Mouse (Mus musculus): ENCODE results near the gene Lpp. TPM values are rescaled to one million over a fixed set of nuclear protein-coding genes. Genes with fewer than 3 reads are reported as not detected.

Lpp gene
- polyA plus RNA-seq, 1 experiment = 10.5 TPM

GRCm38 (mm10) chr16:24948091-24948690 is 554.9 kb downstream of the Lpp start:
- Histone ChIP-seq H3K4me3 (ENCODE audit: insufficient read depth, low read length) (no peak overlapping the region), H3K4me1 (ENCODE audit: control insufficient read depth, insufficient read depth, low read length) (peaks cover 34% of the 10 kb centered on the region), H3K27ac (ENCODE audit: insufficient read depth, low read depth, low read length) (no peak overlapping the region)
- TF ChIP-seq CTCF (IDR thresholded peaks at IDR 0.05; ENCODE audit: low read depth, low read length) = no peak
- TF ChIP-seq POLR2A (IDR thresholded peaks at IDR 0.05; ENCODE audit: borderline replicate concordance, low read depth, low read length) = no peak

GRCm38 (mm10) chr16:24949265-24949664 is 556.0 kb downstream of the Lpp start:
- peaks cover 27% of the 10 kb centered on the region for H3K4me1 ChIP-seq (ENCODE audit: control insufficient read depth, insufficient read depth, low read length)
- TF ChIP-seq POLR2A (IDR thresholded peaks at IDR 0.05; ENCODE audit: borderline replicate concordance, low read depth, low read length) (no peak), CTCF (IDR thresholded peaks at IDR 0.05; ENCODE audit: low read depth, low read length) (no peak)
- no peak overlapping the region for H3K27ac ChIP-seq (ENCODE audit: insufficient read depth, low read depth, low read length)
- no peak overlapping the region for H3K4me3 ChIP-seq (ENCODE audit: insufficient read depth, low read length)

- Histone ChIP-seq H3K4me1 (ENCODE audit: control insufficient read depth, insufficient read depth, low read length) (peaks cover 18% of the 10 kb centered on the region), H3K4me3 (ENCODE audit: insufficient read depth, low read length) (no peak overlapping the region), H3K27ac (ENCODE audit: insufficient read depth, low read depth, low read length) (no peak overlapping the region)
- TF ChIP-seq CTCF (IDR thresholded peaks at IDR 0.05; ENCODE audit: low read depth, low read length) (no peak), POLR2A (IDR thresholded peaks at IDR 0.05; ENCODE audit: borderline replicate concordance, low read depth, low read length) (no peak)
Observed at GRCm38 (mm10) chr16:24950112-24950743, 556.9 kb downstream of the Lpp start.

GRCm38 (mm10) chr16:24951909-24952308 is 558.6 kb downstream of the Lpp start:
- peaks cover 13% of the 10 kb centered on the region for H3K4me1 ChIP-seq (ENCODE audit: control insufficient read depth, insufficient read depth, low read length)
- H3K27ac ChIP-seq (ENCODE audit: insufficient read depth, low read depth, low read length) = no peak overlapping the region
- no peak overlapping the region for H3K4me3 ChIP-seq (ENCODE audit: insufficient read depth, low read length)
- no peak for TF ChIP-seq POLR2A (IDR thresholded peaks at IDR 0.05; ENCODE audit: borderline replicate concordance, low read depth, low read length)
- no peak for TF ChIP-seq CTCF (IDR thresholded peaks at IDR 0.05; ENCODE audit: low read depth, low read length)

GRCm38 (mm10) chr16:24955054-24955453 is 561.7 kb downstream of the Lpp start:
- no peak overlapping the region for H3K27ac ChIP-seq (ENCODE audit: insufficient read depth, low read depth, low read length)
- peaks cover 11% of the 10 kb centered on the region for H3K4me1 ChIP-seq (ENCODE audit: control insufficient read depth, insufficient read depth, low read length)
- TF ChIP-seq POLR2A (IDR thresholded peaks at IDR 0.05; ENCODE audit: borderline replicate concordance, low read depth, low read length) = no peak
- no peak for TF ChIP-seq CTCF (IDR thresholded peaks at IDR 0.05; ENCODE audit: low read depth, low read length)
- H3K4me3 ChIP-seq (ENCODE audit: insufficient read depth, low read length) = no peak overlapping the region

GRCm38 (mm10) chr16:24958661-24959060 is 565.4 kb downstream of the Lpp start:
- TF ChIP-seq CTCF (IDR thresholded peaks at IDR 0.05; ENCODE audit: low read depth, low read length) (no peak), POLR2A (IDR thresholded peaks at IDR 0.05; ENCODE audit: borderline replicate concordance, low read depth, low read length) (no peak)
- H3K27ac ChIP-seq (ENCODE audit: insufficient read depth, low read depth, low read length) = no peak overlapping the region
- no peak overlapping the region for H3K4me3 ChIP-seq (ENCODE audit: insufficient read depth, low read length)
- peaks cover 17% of the 10 kb centered on the region for H3K4me1 ChIP-seq (ENCODE audit: control insufficient read depth, insufficient read depth, low read length)

- H3K4me1 ChIP-seq (ENCODE audit: control insufficient read depth, insufficient read depth, low read length) = peaks cover 34% of the 10 kb centered on the region
- H3K4me3 ChIP-seq (ENCODE audit: insufficient read depth, low read length) = no peak overlapping the region
- TF ChIP-seq CTCF (IDR thresholded peaks at IDR 0.05; ENCODE audit: low read depth, low read length) = no peak
- no peak for TF ChIP-seq POLR2A (IDR thresholded peaks at IDR 0.05; ENCODE audit: borderline replicate concordance, low read depth, low read length)
- H3K27ac ChIP-seq (ENCODE audit: insufficient read depth, low read depth, low read length) = no peak overlapping the region
Observed at GRCm38 (mm10) chr16:24960901-24961806, 567.8 kb downstream of the Lpp start.

GRCm38 (mm10) chr16:24964311-24964710 is 571.0 kb downstream of the Lpp start:
- no peak for TF ChIP-seq POLR2A (IDR thresholded peaks at IDR 0.05; ENCODE audit: borderline replicate concordance, low read depth, low read length)
- Histone ChIP-seq H3K4me1 (ENCODE audit: control insufficient read depth, insufficient read depth, low read length) (peaks cover 37% of the 10 kb centered on the region), H3K27ac (ENCODE audit: insufficient read depth, low read depth, low read length) (peak overlapping the region; percentile 86), H3K4me3 (ENCODE audit: insufficient read depth, low read length) (0 out of 2 replicates have a peak overlapping the region, but pooled peaks have one; percentile 28)

GRCm38 (mm10) chr16:24965091-24965490 is 571.8 kb downstream of the Lpp start:
- peaks cover 37% of the 10 kb centered on the region for H3K4me1 ChIP-seq (ENCODE audit: control insufficient read depth, insufficient read depth, low read length)
- H3K4me3 ChIP-seq (ENCODE audit: insufficient read depth, low read length) = no peak overlapping the region
- no peak for TF ChIP-seq CTCF (IDR thresholded peaks at IDR 0.05; ENCODE audit: low read depth, low read length)
- TF ChIP-seq POLR2A (IDR thresholded peaks at IDR 0.05; ENCODE audit: borderline replicate concordance, low read depth, low read length) = no peak
- peak overlapping the region; percentile 13 for H3K27ac ChIP-seq (ENCODE audit: insufficient read depth, low read depth, low read length)

- H3K27ac ChIP-seq (ENCODE audit: insufficient read depth, low read depth, low read length) = no peak overlapping the region
- peaks cover 29% of the 10 kb centered on the region for H3K4me1 ChIP-seq (ENCODE audit: control insufficient read depth, insufficient read depth, low read length)
- no peak for TF ChIP-seq CTCF (IDR thresholded peaks at IDR 0.05; ENCODE audit: low read depth, low read length)
- H3K4me3 ChIP-seq (ENCODE audit: insufficient read depth, low read length) = no peak overlapping the region
Observed at GRCm38 (mm10) chr16:24966460-24966859, 573.2 kb downstream of the Lpp start.

All from bone marrow macrophage, adult 2 months (primary cell).